Mouse (Mus musculus) spleen, embryonic (tissue): Measurements from ENCODE around the gene Mta1.

Experiments used
- CTCF ChIA-PET: fragments of 350-600 bp; sonication (Branson Sonifier 250); formaldehyde crosslinking; loops from one replicate; lab custom pipeline; 2022; lab: Charles Lee

Gene Mta1

DNA sequence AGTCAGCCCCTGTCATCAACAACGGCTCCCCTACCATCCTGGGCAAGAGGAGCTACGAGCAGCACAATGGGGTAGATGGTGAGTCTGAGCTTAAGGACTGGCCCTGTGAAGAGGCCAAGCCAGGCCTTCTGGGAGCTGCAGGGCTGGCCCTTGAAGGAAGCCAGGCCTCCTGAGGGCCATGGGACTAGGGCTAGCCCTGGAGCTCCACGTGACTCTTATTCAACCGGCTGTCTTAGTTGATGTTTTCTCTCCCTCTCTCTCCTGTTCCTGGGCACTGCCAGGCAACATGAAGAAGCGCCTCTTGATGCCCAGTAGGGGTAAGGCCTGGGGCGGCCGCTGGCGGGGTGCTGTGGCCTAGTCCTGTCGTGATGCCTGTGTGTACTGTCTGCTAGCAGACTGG is 35.2 kb downstream of the Mta1 start:
- CTCF ChIA-PET: no interaction called here

DNA sequence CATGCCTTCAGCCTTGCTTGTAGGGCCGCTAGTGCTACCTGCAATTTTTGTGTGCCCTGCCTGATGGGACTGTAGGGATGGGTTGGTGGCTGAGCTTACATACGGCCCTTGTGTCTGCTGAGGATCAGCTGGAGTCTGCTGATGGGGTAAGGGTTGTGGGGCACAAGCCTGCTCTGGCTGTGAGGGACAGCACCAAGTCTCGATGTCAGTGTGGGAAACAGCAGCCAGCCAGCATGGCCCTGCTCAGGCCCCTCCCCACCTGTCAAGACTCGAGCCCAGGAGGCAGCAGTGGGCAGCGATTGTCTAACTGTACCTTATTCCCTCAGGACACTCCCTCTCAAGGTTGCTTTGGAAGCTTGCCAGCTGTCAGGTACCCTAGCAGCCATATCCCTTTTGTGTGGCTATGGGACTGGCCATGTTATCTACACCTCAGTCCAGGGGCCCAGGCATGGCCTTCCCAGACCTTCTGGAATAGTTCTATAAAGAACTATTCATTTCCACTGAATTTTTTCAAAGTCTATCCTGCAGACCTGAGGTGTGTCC is 35.9 kb downstream of the Mta1 start:
- CTCF ChIA-PET: no interaction called here

DNA sequence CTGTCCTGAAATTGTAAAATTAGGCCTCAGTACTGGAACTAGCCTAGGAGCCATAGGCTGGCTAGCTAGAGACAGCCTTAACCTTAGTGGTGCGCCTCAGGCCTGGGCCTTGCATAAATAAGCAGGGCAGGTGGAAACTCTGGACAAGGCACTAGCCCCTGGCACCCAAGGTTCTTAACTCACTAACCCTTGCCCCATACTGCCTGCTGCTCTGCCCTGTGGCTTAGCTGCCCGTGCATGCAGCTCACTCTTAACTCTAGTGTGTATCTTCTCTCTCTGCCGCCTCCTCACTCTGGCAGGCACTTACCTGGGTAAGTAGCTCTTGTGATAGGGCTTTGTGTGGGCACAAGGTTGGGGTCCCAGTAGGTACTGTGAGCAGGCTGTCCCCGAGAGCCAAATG is 36.4 kb downstream of the Mta1 start:
- CTCF ChIA-PET: no interaction called here

DNA sequence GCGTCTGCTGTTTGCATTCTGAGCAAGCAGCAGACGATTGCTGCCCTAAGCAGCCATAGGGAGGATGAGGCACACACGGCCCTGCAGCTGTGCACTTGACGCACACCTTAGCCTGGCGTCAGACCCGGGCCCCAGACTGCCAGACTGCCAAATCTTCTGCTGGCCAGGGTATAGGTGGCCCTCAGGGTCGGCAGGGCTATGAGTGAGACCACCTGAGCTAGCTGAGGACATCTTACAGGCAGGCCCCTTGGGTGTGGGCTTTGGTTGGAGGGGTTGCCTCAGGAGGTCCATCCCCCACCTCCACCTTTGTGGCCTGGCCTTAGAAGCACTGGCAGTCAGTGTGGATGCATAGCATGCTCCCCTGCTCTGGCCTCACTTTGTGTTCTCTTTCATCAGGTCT is 37.3 kb downstream of the Mta1 start:
- CTCF ChIA-PET: no interaction called here

DNA sequence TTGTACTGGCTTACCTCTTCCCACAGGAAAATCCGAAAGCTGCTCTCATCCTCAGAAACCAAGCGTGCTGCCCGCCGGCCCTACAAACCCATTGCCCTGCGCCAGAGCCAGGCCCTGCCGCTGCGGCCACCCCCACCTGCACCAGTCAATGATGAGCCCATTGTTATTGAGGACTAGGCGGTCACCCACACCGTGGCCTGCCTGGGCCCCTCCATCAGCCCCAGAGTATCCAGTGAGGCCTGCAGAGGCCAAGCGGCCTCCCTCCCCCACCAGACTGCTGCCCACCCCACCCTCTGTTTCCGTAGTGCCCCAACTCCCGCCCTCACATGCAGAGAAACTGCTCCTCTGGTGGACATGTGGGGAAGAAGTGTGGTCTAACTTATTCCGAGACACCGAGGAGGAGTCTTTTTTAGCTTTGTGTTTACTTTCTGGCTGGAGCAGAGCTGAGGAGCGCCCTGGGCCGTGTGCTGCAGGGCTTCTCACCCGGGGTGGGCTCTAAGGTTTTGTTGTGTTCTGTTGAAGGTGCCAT is 38.5 kb downstream of the Mta1 start:
- CTCF ChIA-PET: interaction anchor here (0.6 kb wide), 1 partner anchor 100 kb away, joined by 7 read pairs; no protein-coding TSS in a partner anchor

DNA sequence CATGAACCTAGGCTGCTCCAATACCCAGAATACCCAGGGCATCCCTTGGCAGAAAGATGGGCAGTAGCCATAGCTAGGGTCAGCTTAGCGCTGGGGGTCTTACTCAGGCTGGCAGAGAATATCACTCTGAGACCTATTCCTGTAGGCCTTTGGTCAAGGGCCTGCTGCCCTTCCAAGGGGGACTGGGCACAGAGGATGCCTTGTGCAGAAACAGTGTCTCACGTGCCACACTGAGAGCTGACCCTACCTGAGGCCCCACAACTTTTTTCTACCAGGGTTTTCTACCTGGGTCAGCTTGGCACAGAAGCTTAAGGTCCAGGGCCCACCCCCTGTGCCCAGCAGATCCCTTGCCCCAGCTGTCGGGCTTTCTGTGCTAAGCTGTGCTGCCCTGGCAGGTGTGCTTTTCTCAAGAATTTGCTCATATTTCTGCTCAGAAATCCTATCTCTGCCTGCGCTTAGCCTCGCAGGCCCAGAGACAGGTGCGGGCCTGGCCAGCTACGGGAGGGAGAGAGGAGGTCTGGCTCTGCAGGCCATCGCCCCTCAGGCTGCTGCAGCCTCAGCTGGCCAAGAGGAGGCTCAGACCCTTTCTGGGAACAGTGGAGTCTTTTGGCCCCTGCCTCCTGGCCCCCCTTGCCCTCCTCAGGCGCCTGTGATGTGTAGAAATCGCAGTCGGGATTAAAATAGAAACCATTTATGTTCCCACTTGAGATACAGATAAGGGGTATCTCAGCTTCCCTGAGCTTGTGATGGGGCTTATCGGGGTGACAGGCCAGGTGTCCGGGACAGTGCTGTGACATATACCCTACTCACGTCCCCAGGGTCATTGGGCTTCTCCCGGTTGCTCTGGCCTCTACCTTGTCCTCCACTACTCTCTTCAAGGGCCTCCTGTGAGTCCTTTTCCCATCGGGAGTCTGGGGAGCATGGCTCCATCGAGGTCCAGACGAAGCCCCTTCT is 39.5 kb downstream of the Mta1 start:
- CTCF ChIA-PET: no interaction called here

DNA sequence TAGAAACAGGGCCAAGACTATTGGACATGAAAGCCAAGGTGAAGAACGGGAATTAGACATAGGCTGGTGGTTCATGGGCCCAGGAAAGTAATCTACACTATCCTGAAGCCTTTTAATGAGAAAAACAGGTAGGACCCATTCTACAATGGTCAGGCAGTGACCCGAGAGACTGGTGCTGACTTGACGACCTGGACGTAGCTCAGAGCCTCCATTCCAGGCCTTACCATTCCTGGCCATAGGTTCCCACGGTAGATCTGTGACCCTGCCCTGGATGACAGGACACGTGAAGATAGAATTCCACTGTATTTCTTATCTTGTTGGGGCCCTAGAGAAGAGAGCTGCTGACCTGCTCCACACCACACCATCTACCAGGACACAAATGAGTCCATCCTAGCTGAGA is 40.2 kb downstream of the Mta1 start:
- CTCF ChIA-PET: no interaction called here

DNA sequence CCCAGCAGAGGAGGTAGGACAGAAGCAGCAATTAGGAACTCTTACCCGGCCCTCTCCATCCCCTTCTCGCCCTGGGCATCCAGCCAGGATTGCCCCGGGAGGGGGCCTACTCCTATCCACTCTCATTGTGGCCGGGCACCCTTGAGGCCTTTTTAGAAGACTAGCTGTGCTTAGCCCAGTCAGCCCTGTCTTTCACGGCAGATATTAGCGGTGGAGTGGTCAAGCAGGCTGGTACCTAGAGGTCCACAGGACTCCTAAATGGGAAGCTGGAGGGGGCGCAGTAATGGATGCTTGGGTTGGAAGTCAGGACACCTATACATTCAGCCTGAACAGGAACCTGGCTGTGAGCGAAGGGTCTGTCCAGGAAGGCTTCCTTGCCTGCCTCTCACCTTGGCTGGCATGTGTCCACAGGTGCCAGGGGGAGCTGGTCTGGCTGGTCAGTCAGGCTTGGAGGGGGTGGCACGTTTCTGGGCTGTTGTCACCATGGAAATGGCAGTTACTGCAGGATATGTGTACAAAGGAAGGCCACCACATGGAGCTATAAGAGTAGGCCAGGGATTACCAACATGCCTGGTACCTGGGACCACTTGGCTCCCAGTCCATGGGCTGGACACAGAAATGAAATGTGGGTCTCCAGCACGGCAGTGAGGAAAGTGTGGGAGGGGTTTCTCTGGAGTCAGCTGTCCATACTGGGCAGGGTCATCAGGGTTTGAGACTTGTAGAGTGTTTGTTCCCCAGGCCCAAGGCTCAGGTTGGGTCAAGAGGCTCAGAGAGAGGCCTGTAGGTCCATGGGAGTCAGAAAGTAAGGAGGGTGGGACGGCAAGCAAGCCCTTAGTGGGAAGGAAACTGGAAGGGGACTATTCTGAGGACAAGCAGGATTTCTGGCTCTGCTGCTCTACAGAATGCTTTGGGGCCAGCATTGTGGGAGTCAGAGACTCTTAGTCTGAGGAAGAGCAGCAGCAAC is 41.1 kb downstream of the Mta1 start:
- CTCF ChIA-PET: interaction anchor here (1.5 to 2.2 kb wide), 2 partner anchors 9 to 16 kb away, joined by 4 to 7 read pairs; no protein-coding TSS in a partner anchor

DNA sequence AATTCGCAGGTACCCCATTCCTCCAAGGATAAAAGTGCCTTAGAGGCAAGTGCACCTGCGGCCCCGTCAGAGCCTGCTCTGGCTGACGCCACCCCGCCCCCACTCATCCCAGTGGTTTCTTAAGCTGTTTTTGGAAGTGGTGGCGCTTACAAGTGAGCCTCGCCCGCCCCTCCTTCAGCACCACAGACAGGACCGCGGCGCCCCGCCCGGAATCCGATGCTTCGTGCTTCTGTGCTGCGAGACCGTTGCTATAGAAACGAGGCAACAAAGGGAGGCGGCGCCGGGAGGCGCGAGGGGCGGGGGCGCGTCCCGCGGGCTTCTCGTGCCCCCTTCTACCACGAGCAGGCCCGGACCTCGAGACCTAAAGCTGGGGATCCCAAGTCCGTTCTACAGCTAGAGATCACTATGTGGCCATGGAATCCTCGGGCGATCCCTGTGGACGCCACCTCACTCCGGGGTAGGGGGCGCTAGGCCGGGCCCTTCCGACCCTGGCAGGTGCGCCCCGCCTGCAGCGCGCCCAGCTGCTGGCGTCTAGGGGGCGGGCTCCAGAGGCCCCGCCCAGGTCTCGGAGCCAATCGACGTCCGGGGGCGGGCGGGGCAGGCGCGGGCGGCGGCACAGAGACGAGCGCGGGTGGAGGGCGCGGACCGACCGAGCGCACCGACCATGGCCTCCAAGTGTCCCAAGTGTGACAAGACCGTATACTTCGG is 42.0 kb downstream of the Mta1 start, which contains the start of gene Crip2:
TSS of gene Crip2 (plus strand) at position 329 of the 708 bp plus-strand sequence.
- CTCF ChIA-PET: interaction anchor here (1.5 to 2.2 kb wide), 2 partner anchors 10 to 15 kb away, joined by 4 to 7 read pairs; no protein-coding TSS in a partner anchor

DNA sequence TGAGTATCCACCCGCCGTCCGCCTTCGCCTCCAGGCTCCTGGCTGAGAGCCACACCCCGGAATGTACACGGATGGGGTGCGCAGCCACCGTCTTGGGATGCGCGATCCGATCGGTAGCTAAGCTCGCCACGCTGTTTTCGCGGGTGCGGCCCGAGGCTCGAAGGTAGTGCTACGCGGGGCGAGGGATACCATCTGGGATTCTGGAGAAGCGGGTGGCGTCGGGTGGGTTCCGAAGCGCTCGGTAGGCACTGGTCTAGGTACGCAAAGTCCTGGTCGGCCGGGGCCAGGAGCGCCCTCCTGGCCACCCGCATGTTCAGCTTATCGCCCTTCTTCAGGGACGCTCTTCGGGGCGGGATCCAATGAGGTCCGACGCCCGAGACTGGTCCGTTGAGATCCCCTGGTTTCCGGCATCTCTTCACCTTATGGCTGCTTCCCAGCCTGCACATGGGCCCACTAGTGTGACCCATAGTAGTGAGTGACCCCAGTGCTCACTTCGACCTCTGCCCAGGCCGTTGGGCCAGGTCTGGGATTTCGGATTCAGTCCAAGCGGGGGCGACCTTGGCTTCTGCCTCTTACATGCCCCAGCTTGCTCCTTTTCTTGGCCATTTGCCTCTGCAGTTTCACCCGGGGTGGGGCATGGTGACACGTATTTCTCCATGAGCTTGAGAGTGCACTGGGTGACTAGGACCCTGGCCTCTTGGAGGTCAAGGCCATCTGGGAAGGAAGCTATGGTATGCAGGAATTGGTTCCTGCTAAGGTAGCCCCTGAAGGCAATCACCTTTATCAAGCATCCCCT is 42.7 kb downstream of the Mta1 start:
- CTCF ChIA-PET: interaction anchor here (1.5 to 2.2 kb wide), 2 partner anchors 11 to 14 kb away, joined by 4 to 7 read pairs; no protein-coding TSS in a partner anchor

DNA sequence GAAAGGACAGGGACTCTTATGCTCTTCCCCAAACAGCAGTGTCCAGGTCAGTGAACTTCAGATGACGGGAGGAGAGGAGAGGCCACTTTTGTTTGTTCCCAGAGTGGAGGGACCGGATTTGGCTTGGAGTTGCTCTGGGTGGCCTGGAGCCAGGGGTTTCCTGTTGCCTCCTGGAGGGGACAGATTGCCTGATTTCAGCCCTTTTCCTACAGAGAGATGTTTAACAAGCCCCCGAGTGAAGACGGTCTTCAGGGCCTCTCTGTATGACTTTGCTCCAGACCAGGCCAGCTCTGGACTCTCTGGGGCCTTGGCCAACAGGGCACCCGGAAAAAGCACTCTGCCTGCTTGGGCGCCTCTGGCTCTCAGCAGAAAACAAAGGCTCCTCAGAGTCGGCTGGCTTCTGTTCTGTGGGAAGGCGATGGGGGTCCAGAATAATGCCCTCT is 43.5 kb downstream of the Mta1 start:
- CTCF ChIA-PET: interaction anchor here (2.2 kb wide), 1 partner anchor 14 kb away, joined by 7 read pairs; no protein-coding TSS in a partner anchor

DNA sequence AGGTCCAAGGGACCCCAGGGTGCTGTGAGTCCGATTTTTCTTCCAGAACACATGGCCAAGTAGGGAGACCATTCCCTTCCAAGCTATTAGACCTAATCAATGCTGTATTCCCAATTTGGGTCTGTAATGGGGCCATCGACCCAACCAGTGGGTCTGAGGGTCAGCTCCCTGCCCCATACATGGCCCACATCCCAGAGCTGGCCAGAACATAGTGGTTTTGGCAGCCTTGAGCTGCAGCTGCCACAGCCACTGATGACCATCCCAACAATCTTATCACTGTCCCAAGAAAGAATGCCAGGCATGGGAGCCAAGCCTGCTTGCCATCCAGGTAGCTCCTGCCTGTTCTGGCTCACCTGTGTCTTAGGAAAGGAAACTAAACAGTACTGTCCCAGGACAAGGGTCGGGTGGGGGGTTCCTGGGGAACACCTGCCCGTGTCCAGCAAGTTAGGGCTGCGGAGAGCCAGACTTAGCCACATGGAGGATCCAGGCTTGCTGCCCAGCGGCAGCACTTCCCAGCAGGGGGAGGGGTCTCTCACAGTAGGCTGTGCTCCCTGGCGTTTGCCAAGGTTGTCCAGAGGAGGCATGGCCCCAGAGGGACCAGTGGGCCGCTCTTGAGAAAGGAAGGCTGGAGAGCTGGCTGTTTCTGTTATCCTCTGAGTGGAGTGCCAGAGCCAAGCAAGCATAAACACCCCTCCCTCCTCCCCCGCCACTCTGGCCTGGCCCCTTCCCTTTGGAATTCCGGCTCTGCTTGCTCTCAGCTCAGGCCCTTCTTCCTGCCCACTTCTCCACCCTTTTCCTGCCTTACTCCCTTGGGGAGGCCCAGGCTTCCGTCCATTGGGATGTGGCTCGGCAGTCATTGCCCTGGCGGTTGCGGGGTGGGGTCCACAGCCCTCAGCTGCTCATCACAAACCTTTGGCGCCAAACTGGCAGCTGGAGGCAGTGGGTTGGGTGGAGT is 44.2 kb downstream of the Mta1 start:
- CTCF ChIA-PET: no interaction called here

DNA sequence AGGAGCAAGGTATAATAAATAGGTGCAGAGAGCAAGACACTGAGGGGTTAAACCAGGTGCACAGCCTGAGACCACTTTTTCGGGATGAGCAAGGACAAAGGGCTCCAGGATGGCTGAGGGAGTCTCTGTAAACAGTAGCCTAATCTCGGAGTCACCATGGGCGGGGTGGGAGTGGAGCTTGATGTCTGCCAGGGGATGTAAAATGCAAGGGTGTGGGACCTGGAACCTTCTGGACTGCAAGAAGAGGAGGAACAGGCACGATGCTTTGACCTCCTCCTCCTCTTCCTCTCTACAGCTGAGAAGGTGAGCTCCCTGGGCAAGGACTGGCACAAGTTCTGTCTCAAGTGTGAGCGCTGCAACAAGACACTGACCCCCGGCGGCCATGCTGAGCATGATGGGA is 45.1 kb downstream of the Mta1 start:
- CTCF ChIA-PET: no interaction called here

DNA sequence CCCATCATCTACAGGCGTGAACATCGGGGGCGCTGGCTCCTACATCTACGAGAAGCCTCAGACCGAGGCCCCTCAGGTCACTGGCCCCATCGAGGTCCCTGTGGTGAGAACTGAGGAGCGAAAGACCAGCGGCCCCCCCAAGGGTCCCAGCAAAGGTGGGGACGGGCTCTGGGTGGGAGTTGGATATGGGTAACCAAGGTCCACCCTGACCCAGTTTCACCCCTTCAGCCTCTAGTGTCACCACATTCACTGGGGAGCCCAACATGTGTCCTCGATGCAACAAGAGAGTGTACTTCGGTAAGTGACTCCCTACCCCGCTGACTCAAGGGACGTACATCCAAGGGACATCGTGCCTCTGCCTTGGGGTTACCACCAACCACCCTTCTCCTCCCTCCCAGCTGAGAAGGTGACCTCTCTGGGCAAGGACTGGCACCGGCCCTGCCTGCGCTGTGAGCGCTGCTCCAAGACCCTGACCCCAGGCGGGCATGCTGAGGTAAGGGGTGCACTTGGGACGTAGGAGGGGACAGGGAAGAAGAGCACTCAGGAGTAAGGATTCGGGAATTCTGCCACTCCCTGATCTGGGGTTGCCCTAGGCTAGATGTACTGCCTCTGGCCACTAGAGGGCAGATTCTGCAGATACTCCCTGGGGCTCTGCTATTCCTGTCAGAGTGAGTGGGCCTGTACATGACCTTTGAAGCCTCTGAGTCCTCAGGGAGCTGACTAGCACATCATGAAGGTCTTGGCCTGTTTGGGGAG is 46.1 kb downstream of the Mta1 start:
- CTCF ChIA-PET: interaction anchor here (1.2 kb wide), 1 partner anchor 41 kb away, joined by 3 read pairs; no protein-coding TSS in a partner anchor

DNA sequence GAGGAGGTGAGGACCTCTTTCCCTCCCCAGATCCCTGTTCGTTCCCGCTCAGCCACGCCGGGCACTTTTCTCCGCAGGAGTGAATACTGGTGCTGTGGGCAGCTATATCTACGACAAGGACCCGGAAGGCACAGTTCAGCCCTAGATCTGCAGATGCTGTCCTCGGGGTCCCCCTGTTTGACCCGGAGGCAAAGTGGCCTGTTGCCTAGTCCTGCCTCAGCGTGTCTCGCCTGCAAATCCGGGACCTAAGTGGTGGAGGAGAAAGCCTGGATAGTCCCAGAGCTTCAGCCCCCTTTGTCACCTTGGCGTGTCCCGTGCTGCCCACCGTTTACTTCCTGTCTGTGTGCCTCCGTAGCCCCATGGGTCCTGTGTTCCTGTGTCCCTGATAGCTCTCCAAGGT is 46.8 kb downstream of the Mta1 start:
- CTCF ChIA-PET: interaction anchor here (1.2 kb wide), 1 partner anchor 41 kb away, joined by 3 read pairs; no protein-coding TSS in a partner anchor

DNA sequence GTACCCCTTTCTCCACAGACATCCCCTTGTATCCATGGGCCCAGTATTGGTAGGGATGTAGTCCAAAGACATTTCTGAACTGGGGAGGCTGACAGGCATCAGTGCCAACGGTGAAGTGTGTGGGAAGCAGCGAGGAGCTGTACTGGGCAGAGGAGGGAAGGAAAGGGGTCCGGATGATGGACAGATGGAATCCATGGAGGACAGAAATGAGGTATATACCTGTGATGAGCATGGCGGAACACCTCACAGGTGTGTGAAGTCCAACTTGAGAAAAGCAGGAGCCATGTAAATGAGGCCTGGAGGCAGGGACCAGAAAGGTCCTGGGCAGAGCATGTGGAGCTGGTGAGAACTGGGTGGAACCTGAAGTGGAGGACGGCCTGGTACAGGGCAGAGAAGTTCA is 47.5 kb downstream of the Mta1 start:
- CTCF ChIA-PET: interaction anchor here (0.6 to 2.1 kb wide), 4 partner anchors 9 to 77 kb away, joined by 3 to 10 read pairs (median 3); partner anchors contain the start of gene Tedc1
